Comparison of ENCODE assay signal across 8 mouse cellular contexts in genomic region chr16:44615878-44616206, GRCm38 (mm10). TPM values are rescaled to one million over a fixed set of nuclear protein-coding genes. Genes with fewer than 3 reads are reported as not detected.
A peak's percentile ranks its signal among the peaks of the same experiment; 100 is the strongest.
DNase-seq lines count a peak whose midpoint lies in the region; ATAC-seq and TF ChIP-seq lines count a peak whose summit lies in the region.

No protein-coding gene starts in this region.

- H3K4me2 ChIP-seq in lung, embryonic 15.5 days, result peak overlapping the region; percentile 26
- H3K4me2 ChIP-seq in forebrain, embryonic 14.5 days (ENCODE audit: low read length), result peak overlapping the region; percentile 1; the same call in 1 of the 2 replicates
- H3K4me2 ChIP-seq in kidney, embryonic 15.5 days, result no peak overlapping the region
- H3K4me2 ChIP-seq in midbrain, postnatal 0 days (ENCODE audit: low read depth, low read length, poor library complexity, severe bottlenecking), result no peak overlapping the region

- ATAC-seq in lung, embryonic 15.5 days (ENCODE audit: borderline replicate concordance, extremely low read depth, low FRiP score, low TSS enrichment), result peak; percentile 64
- ATAC-seq in forebrain, embryonic 14.5 days, result peak; percentile 67
- ATAC-seq in kidney, embryonic 15.5 days (replicated peaks; ENCODE audit: low FRiP score), result peak; percentile 45; the same call in 1 of the 2 replicates
- ATAC-seq in midbrain, postnatal 0 days (ENCODE audit: low FRiP score), result peak; percentile 20; the same call in 1 of the 2 replicates
- no peak for ATAC-seq in megakaryocyte, adult 5-6 weeks (ENCODE audit: poor library complexity, severe bottlenecking)

- no peak for DNase-seq in lung, adult 2 months
- peak; percentile 90 for DNase-seq in forebrain, embryonic 14.5 days (ENCODE audit: low spot score)
- DNase-seq in midbrain, postnatal 0 days (ENCODE audit: low spot score), result peak; percentile 76
- DNase-seq in thymus, postnatal 14 days, result no peak
- DNase-seq in left cerebral cortex, postnatal 14 days (ENCODE audit: low spot score in 2 of 2), result no peak

- no peak overlapping the region for H3K4me3 ChIP-seq in lung, embryonic 15.5 days
- no peak overlapping the region for H3K4me3 ChIP-seq in lung, adult 2 months (replicated peaks; ENCODE audit: extremely low read depth, low read depth, low read length)
- no peak overlapping the region for H3K4me3 ChIP-seq in forebrain, embryonic 14.5 days (ENCODE audit: low read depth, low read length)
- no peak overlapping the region for H3K4me3 ChIP-seq in kidney, embryonic 15.5 days (replicated peaks)
- H3K4me3 ChIP-seq in midbrain, postnatal 0 days (ENCODE audit: low read depth, low read length), result no peak overlapping the region

- no peaks in the 10 kb centered on the region for H3K27me3 ChIP-seq in lung, embryonic 15.5 days
- no peaks in the 10 kb centered on the region for H3K27me3 ChIP-seq in forebrain, embryonic 14.5 days (replicated peaks; ENCODE audit: control insufficient read depth, insufficient read depth, low read length)
- no peaks in the 10 kb centered on the region for H3K27me3 ChIP-seq in kidney, embryonic 15.5 days
- H3K27me3 ChIP-seq in midbrain, postnatal 0 days (ENCODE audit: insufficient read depth, low read length), result no peaks in the 10 kb centered on the region

- no peaks in the 10 kb centered on the region for H3K9me3 ChIP-seq in lung, embryonic 15.5 days
- H3K9me3 ChIP-seq in forebrain, embryonic 14.5 days (replicated peaks; ENCODE audit: control insufficient read depth, low read length), result no peaks in the 10 kb centered on the region
- no peaks in the 10 kb centered on the region for H3K9me3 ChIP-seq in kidney, embryonic 15.5 days (replicated peaks)
- no peaks in the 10 kb centered on the region for H3K9me3 ChIP-seq in midbrain, postnatal 0 days (ENCODE audit: low read length)

- intact Hi-C loops in left cerebral cortex, postnatal 14 days (cut with DNase I), result no loop called here

- no peak for TF ChIP-seq CTCF in lung, adult 2 months (IDR thresholded peaks at IDR 0.05; ENCODE audit: insufficient read depth, low read length)
- no peak for TF ChIP-seq CTCF in midbrain, postnatal 0 days (IDR thresholded peaks at IDR 0.05)

- H3K36me3 ChIP-seq in lung, embryonic 15.5 days, result no peaks in the 10 kb centered on the region
- H3K36me3 ChIP-seq in forebrain, embryonic 14.5 days (ENCODE audit: control insufficient read depth, insufficient read depth, low read length), result no peaks in the 10 kb centered on the region
- H3K36me3 ChIP-seq in kidney, embryonic 15.5 days, result no peaks in the 10 kb centered on the region
- H3K36me3 ChIP-seq in midbrain, postnatal 0 days (ENCODE audit: insufficient read depth, low read length), result no peaks in the 10 kb centered on the region

- peaks cover 24% of the 10 kb centered on the region for H3K4me1 ChIP-seq in lung, embryonic 15.5 days
- H3K4me1 ChIP-seq in lung, adult 2 months (ENCODE audit: control insufficient read depth, insufficient read depth, low read length), result no peaks in the 10 kb centered on the region
- H3K4me1 ChIP-seq in forebrain, embryonic 14.5 days (ENCODE audit: control insufficient read depth, insufficient read depth, low read length), result peaks cover 25% of the 10 kb centered on the region
- H3K4me1 ChIP-seq in kidney, embryonic 15.5 days, result peaks cover 28% of the 10 kb centered on the region
- 0 out of 2 replicates have a peak, but pooled peaks cover 3% of the 10 kb centered on the region for H3K4me1 ChIP-seq in midbrain, postnatal 0 days (ENCODE audit: insufficient read depth, low read length)

- no peak overlapping the region for H3K9ac ChIP-seq in lung, embryonic 15.5 days
- H3K9ac ChIP-seq in forebrain, embryonic 14.5 days (ENCODE audit: low read length), result no peak overlapping the region
- H3K9ac ChIP-seq in kidney, embryonic 15.5 days, result no peak overlapping the region
- no peak overlapping the region for H3K9ac ChIP-seq in midbrain, postnatal 0 days (replicated peaks; ENCODE audit: low read length, poor library complexity, severe bottlenecking)

- peak overlapping the region; percentile 75 for H3K27ac ChIP-seq in lung, embryonic 15.5 days
- H3K27ac ChIP-seq in forebrain, embryonic 14.5 days (ENCODE audit: low read depth, low read length), result peak overlapping the region; percentile 79
- peak overlapping the region; percentile 85 for H3K27ac ChIP-seq in kidney, embryonic 15.5 days
- H3K27ac ChIP-seq in midbrain, postnatal 0 days (ENCODE audit: low read depth, low read length), result no peak overlapping the region

- TF ChIP-seq POLR2A in lung, adult 2 months (IDR thresholded peaks at IDR 0.05; ENCODE audit: borderline replicate concordance, extremely low read depth, low read depth, low read length), result no peak

- WGBS in lung, embryonic 15.5 days, result 18% methylated on average over 3 of the region's 3 CpGs
- WGBS in lung, adult 2 months, result 14% methylated on average over 3 of the region's 3 CpGs
- 7% methylated on average over 3 of the region's 3 CpGs for WGBS in forebrain, embryonic 14.5 days
- 11% methylated on average over 3 of the region's 3 CpGs for WGBS in kidney, embryonic 15.5 days
- WGBS in midbrain, postnatal 0 days, result 22% methylated on average over 3 of the region's 3 CpGs

RNA-seq across cellular contexts. Expression of gene Boc, which starts 57.1 kb away (rescaled TPM):
- polyA plus RNA-seq in lung, embryonic 15.5 days (2015; fragmentation: Nextera tagmentation; extraction: Ambion mirVana), result 29.2 and 29.9 TPM in 2 replicates
- polyA plus RNA-seq in lung, adult 2 months (2012; rRNA removed), result 22.2 and 23.4 TPM in 2 replicates
- polyA plus RNA-seq in forebrain, embryonic 14.5 days (2014; fragmentation: Nextera tagmentation; extraction: Ambion mirVana), result 11.5 and 13.3 TPM in 2 replicates
- polyA plus RNA-seq in kidney, embryonic 15.5 days (2015; fragmentation: Nextera tagmentation; extraction: Ambion mirVana), result 19.1 and 24.2 TPM in 2 replicates
- 13.5 and 24.9 TPM in 2 replicates for total RNA-seq in midbrain, postnatal 0 days (2014; rRNA removed)
- 2.7 and 3.9 TPM in 2 replicates for polyA plus RNA-seq in midbrain, postnatal 0 days (2015; fragmentation: Nextera tagmentation; extraction: Ambion mirVana)
- 0.07 TPM in 1 of 2 replicates, not detected in the other for total RNA-seq in megakaryocyte, adult 5-6 weeks (2015)
- not detected in 2 replicates for total RNA-seq in megakaryocyte, adult 5-6 weeks (2017)
- 10 to 100 TPM; 19.5 to 23.9 TPM for total RNA-seq in left cerebral cortex, postnatal 14 days (2021)

Comparison
In these comparisons a context has a peak if more than half of its experiments do, and no peak if none do; other contexts are left out.
1. H3K4me2 ChIP-seq: peak in lung, embryonic 15.5 days (single experiment) and forebrain, embryonic 14.5 days (single experiment); none in kidney, embryonic 15.5 days (single experiment) and midbrain, postnatal 0 days (single experiment).
2. DNase-seq: peak in forebrain, embryonic 14.5 days (single experiment) and midbrain, postnatal 0 days (single experiment); none in lung, adult 2 months (single experiment), thymus, postnatal 14 days (single experiment) and left cerebral cortex, postnatal 14 days (0 of 2).